Mouse (Mus musculus) thymus, adult 2 months (tissue): ENCODE results near the gene Morn3. TPM values are rescaled to one million over a fixed set of nuclear protein-coding genes. Genes with fewer than 3 reads are reported as not detected.

ENCODE experiments used
- DNase-seq: peaks from one replicate; pipeline ENCODE4 v3.0.0; 2021
- H3K27ac ChIP-seq: fragments of 200-500 bp; 2 replicates; pipeline ENCODE4 v1.5.1; 2012; ENCODE audit warnings: low read length, control low read depth; ENCODE audit not compliant: control insufficient read depth, insufficient read depth
- H3K27me3 ChIP-seq: fragments of 200-500 bp; 2 replicates; pipeline ENCODE4 v1.6.1; 2012; ENCODE audit warnings: mild to moderate bottlenecking, low read length, moderate library complexity, mixed read lengths; ENCODE audit not compliant: control insufficient read depth, insufficient read depth
- H3K36me3 ChIP-seq: fragments of 200-500 bp; 2 replicates; pipeline ENCODE4 v1.6.1; 2012; ENCODE audit warnings: mild to moderate bottlenecking, low read length, moderate library complexity; ENCODE audit not compliant: control insufficient read depth, insufficient read depth
- H3K4me1 ChIP-seq: fragments of 200-500 bp; replicated peaks from 2 replicates; pipeline ENCODE4 v1.6.1; 2012; ENCODE audit warnings: low read length; ENCODE audit not compliant: control insufficient read depth, insufficient read depth
- H3K4me3 ChIP-seq: fragments of 200-500 bp; 2 replicates; pipeline ENCODE4 v1.5.1; 2012; ENCODE audit warnings: mild to moderate bottlenecking, low read length, control low read depth, moderate library complexity; ENCODE audit not compliant: control insufficient read depth, insufficient read depth
- CTCF ChIP-seq: fragments of 200-500 bp; IDR thresholded peaks from 2 replicates; pipeline ENCODE4 v1.5.1; 2012; ENCODE audit warnings: mild to moderate bottlenecking, control low read depth, low read length, moderate library complexity, borderline replicate concordance; ENCODE audit not compliant: control insufficient read depth, poor library complexity, insufficient read depth; ENCODE audit errors: extremely low read depth
- POLR2A ChIP-seq: fragments of 200-500 bp; IDR thresholded peaks from 2 replicates; pipeline ENCODE4 v1.6.1; 2012; ENCODE audit warnings: mild to moderate bottlenecking, low read length, control low read depth, moderate library complexity; ENCODE audit not compliant: control insufficient read depth, poor library complexity, insufficient read depth; ENCODE audit errors: extremely low read depth
- WGBS: fragments of 180-500 bp; shearing (Covaris S2); methylation state at CpG from one replicate; pipeline ENCODE4 v1.1.7; 2018; 5-methylcytosine and 5-hydroxymethylcytosine counted together
- polyA plus RNA-seq: library from polyadenylated mRNA; depleted of rRNA; stranded (reverse); fragments of >200 nt; gene quantifications from 2 replicates; pipeline ENCODE4 v1.2.3, GENCODE M21; 2012

Morn3 gene
- polyA plus RNA-seq, 1 experiment, result 0.15 TPM

DNA sequence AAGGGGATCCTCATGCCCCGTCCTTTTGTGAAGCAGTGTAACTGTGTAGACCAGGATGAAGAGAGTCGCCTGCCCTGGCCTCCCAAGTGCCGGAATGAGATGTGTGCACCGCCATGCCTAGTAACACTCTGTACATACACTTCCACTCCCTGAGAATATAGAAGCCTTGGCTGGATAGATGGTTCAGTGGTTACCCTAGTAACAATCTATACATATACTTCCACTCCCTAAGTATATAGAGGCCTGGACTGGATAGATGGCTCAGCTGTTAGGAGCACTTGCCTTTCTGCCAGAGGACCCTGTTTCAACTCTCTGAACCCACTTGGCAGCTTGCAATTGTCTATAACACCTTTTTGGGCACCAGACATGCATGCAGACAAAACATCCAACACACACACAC is 11.7 kb downstream of the Morn3 start:
- Histone ChIP-seq H3K27ac (no peak overlapping the region), H3K36me3 (no peaks in the 10 kb centered on the region), H3K27me3 (no peaks in the 10 kb centered on the region), H3K4me1 (peaks cover 28% of the 10 kb centered on the region), H3K4me3 (no peak overlapping the region)
- no peak for TF ChIP-seq POLR2A
- no peak for TF ChIP-seq CTCF
- WGBS, result 97% methylated on average over 4 of the region's 4 CpGs
- no peak for DNase-seq

DNA sequence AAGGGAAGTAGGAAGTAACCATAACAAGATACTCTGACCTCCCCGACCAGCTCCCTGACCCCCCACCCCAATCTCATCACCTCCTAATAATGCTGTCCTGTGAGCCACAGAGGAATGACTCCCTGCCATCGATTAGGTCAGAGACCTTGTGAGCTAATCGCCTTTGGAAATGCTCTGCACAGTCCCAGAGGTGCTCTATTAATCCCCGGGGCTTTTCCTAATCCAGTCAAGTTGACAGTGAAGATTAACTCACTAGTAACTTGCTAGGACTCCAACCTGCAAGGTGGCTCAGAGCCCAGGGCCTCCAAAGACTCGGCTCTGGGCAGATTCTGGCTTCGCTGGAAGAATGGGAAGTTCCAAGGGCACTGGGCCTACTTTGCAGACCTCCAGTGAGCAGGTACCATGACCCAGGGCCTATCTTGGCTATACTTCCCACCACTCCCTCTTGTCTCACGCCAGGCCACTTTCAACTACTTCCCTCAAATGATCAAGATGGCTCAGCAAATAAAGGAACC is 13.1 kb downstream of the Morn3 start:
- no peaks in the 10 kb centered on the region for H3K27me3 ChIP-seq
- peaks cover 26% of the 10 kb centered on the region for H3K4me1 ChIP-seq
- H3K36me3 ChIP-seq, result no peaks in the 10 kb centered on the region
- TF ChIP-seq POLR2A, result no peak
- no peak for TF ChIP-seq CTCF
- DNase-seq, result no peak
- 90% methylated on average over 7 of the region's 7 CpGs for WGBS
- H3K4me3 ChIP-seq, result no peak overlapping the region
- no peak overlapping the region for H3K27ac ChIP-seq

DNA sequence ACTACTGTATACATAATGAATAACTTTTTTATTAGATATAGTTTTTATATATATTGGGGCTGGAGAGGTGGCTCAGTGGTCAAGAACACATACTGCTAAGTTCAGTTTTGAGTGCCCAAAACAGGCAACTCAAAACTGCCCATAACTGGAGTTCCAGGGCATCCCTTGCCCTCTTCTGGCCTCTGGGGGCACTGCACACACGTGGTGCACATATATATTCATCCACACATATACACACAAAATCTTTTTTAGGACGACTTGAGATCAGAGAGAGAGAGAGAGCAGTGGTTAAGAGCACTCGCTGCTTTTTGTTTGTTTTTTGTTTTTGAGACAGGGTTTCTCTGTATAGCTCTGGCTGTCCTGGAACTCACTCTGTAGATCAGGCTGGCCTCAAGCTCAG is 15.5 kb downstream of the Morn3 start:
- H3K4me3 ChIP-seq, result no peak overlapping the region
- WGBS, result 93% methylated on average over 3 of the region's 3 CpGs
- no peak for DNase-seq
- H3K4me1 ChIP-seq, result peaks cover 24% of the 10 kb centered on the region
- no peaks in the 10 kb centered on the region for H3K36me3 ChIP-seq
- no peak overlapping the region for H3K27ac ChIP-seq
- no peaks in the 10 kb centered on the region for H3K27me3 ChIP-seq
- no peak for TF ChIP-seq CTCF
- TF ChIP-seq POLR2A, result no peak

DNA sequence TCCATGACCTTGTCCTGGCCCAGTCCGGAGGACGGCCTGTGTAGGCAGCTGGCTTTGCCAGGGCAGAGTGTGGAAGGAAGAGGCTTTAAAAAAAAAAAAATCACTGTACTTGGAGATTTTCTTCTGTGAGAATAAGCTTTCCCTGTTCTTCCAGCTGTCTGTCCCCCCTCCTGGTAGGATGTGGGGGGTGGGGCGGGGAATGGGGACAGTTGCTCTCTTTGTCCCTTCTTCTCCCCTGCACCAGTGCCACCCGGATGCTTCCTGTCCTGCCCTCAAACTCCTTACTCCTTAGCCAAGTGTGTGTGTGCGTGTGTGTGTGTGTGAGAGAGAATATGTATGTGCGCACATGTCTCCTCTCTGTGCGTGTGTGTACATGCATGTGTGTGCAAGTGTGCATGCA is 17.1 kb downstream of the Morn3 start:
- TF ChIP-seq CTCF, result no peak
- TF ChIP-seq POLR2A, result no peak
- Histone ChIP-seq H3K27ac (no peak overlapping the region), H3K4me3 (no peak overlapping the region), H3K4me1 (peaks cover 30% of the 10 kb centered on the region), H3K36me3 (no peaks in the 10 kb centered on the region), H3K27me3 (no peaks in the 10 kb centered on the region)
- 96% methylated on average over 7 of the region's 7 CpGs for WGBS
- DNase-seq, result no peak

DNA sequence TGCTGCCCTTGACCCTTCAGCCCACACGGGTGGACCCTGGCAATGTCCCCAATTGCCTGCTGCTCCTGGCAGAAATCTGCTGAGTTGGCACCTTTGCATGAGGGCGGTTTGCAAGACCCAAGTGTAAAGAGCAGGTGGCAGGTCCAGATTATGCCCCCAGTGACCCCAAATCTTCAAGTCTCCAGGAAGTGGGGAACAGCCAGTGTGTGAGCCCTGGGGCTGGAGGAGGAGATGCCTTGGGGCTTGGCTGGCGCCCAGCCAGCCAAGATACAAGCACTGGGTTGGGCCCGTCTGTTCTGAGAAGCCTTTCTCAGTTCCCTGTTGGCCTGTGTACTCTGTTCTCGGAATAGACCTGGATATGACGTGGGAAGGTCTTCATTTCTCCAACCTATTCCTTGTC is 19.4 kb downstream of the Morn3 start:
- H3K36me3 ChIP-seq, result no peaks in the 10 kb centered on the region
- 25% methylated on average over 6 of the region's 6 CpGs for WGBS
- H3K4me1 ChIP-seq, result peaks cover 31% of the 10 kb centered on the region
- H3K4me3 ChIP-seq, result no peak overlapping the region
- no peaks in the 10 kb centered on the region for H3K27me3 ChIP-seq
- DNase-seq, result no peak
- H3K27ac ChIP-seq, result no peak overlapping the region
- TF ChIP-seq CTCF, result no peak
- TF ChIP-seq POLR2A, result no peak

DNA sequence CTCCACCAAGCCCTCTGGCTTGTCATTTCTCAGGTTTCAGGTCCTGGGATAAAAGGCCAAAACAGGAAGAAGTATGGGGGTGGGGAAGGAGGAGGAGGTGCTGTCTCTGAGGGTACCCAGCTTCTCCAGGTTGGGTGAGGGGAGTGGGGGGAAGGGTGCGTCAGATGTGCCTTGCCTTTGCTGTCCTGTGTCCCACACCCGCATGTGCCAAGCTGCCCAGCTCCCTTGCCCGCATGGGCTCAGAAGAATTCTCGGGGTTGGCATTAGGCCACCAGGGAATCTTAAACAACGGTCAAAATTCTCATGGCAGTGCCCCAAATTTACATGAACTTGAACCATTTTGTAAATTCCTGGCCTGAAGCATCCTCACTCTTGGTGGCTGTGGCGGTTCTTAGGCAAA is 20.4 kb downstream of the Morn3 start:
- Histone ChIP-seq H3K27ac (no peak overlapping the region), H3K4me3 (no peak overlapping the region), H3K4me1 (peaks cover 31% of the 10 kb centered on the region), H3K36me3 (no peaks in the 10 kb centered on the region), H3K27me3 (no peaks in the 10 kb centered on the region)
- DNase-seq, result no peak
- TF ChIP-seq CTCF (no peak), POLR2A (no peak)
- WGBS, result 75% methylated on average over 6 of the region's 6 CpGs

DNA sequence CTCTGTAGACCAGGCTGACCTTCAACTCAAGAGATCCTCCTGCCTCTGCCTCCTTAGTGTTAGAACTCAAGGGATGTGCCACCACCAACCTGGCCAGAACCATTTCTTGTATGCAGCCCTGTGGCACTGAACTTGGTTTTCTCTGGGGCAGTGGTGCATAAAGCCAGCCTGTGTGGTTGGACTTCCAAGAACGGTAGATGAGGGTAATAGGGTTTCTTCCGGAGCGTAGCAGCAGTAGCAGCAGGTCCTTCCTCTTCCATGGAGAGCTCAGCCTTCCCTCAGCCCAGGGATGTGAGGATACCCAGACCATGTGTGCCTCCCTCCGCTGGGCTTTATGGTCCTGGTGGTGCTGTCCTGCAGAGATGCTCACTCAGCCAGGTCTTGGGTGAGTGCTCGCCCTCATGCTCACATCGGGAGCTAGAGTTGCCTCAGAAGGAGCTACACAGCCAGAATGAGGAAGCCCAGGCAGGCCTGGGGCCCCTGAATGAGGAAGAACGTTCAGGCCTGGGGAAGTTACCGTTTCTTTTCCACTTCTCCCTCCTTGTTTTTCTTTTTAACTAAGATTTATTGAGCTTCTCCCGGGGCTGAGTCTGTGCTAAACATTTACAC is 21.7 kb downstream of the Morn3 start:
- 29% methylated on average over 9 of the region's 9 CpGs for WGBS
- Histone ChIP-seq H3K4me1 (peaks cover 31% of the 10 kb centered on the region), H3K27ac (no peak overlapping the region), H3K36me3 (no peaks in the 10 kb centered on the region), H3K4me3 (no peak overlapping the region), H3K27me3 (no peaks in the 10 kb centered on the region)
- DNase-seq, result no peak
- TF ChIP-seq POLR2A, result no peak
- no peak for TF ChIP-seq CTCF
